In the genomic region with DNA sequence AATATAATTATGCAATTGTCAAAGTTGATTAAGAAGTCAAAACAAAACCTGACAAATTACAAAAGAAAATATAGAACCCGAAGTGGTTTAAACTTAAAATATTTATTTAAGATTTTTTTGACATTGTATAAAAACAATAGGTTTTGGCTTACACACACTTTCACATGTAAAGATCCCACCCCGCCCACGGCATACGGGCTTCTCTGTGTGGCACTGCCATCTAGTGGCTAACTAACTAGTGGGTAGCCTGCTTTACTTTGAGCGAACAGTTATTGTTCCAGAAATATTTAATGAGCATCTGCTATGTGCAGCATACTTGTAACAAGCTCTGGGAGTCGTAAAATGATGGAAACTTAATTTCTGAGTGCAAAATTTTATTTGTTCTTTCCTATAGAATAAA, we compare ENCODE assay signal across 8 mouse cellular contexts.
A peak's percentile ranks its signal among the peaks of the same experiment; 100 is the strongest.
DNase-seq lines count a peak whose midpoint lies in the region; ATAC-seq lines count a peak whose summit lies in the region.

No protein-coding gene starts in this region.

- H3K27ac ChIP-seq in kidney, embryonic 16.5 days (ENCODE audit: low read length), result no peak overlapping the region
- H3K27ac ChIP-seq in hindbrain, embryonic 13.5 days, result no peak overlapping the region
- H3K27ac ChIP-seq in neural tube, embryonic 12.5 days, result no peak overlapping the region

- no peaks in the 10 kb centered on the region for H3K9me3 ChIP-seq in kidney, embryonic 16.5 days (ENCODE audit: low read length)
- no peaks in the 10 kb centered on the region for H3K9me3 ChIP-seq in hindbrain, embryonic 13.5 days
- H3K9me3 ChIP-seq in neural tube, embryonic 12.5 days, result no peaks in the 10 kb centered on the region

- H3K4me2 ChIP-seq in kidney, embryonic 16.5 days (replicated peaks; ENCODE audit: low read depth, low read length), result no peak overlapping the region
- no peak overlapping the region for H3K4me2 ChIP-seq in hindbrain, embryonic 13.5 days
- no peak overlapping the region for H3K4me2 ChIP-seq in neural tube, embryonic 12.5 days (replicated peaks)

- no peaks in the 10 kb centered on the region for H3K4me1 ChIP-seq in kidney, embryonic 16.5 days (ENCODE audit: insufficient read depth, low read length)
- H3K4me1 ChIP-seq in hindbrain, embryonic 13.5 days (replicated peaks), result no peaks in the 10 kb centered on the region
- H3K4me1 ChIP-seq in neural tube, embryonic 12.5 days, result no peaks in the 10 kb centered on the region

- intact Hi-C loops in left cerebral cortex, postnatal 36 days (cut with DNase I), result loop anchor here (2.0 kb wide), 1 partner anchor 930 kb away; no protein-coding TSS in a partner anchor

- H3K36me3 ChIP-seq in kidney, embryonic 16.5 days (ENCODE audit: insufficient read depth, low read length), result no peaks in the 10 kb centered on the region
- H3K36me3 ChIP-seq in hindbrain, embryonic 13.5 days, result no peaks in the 10 kb centered on the region
- H3K36me3 ChIP-seq in neural tube, embryonic 12.5 days, result no peaks in the 10 kb centered on the region

- H3K4me3 ChIP-seq in kidney, embryonic 16.5 days (ENCODE audit: low read length), result no peak overlapping the region
- no peak overlapping the region for H3K4me3 ChIP-seq in hindbrain, embryonic 13.5 days
- H3K4me3 ChIP-seq in neural tube, embryonic 12.5 days, result no peak overlapping the region

- DNase-seq in kidney, adult 9 months, result peak; percentile 50
- DNase-seq in adrenal gland, postnatal 10 days, result peak; percentile 74
- DNase-seq in fibroblast of lung, adult 2 months (ENCODE audit: low read depth), result peak; percentile 26
- DNase-seq in left cerebral cortex, postnatal 36 days (ENCODE audit: low spot score in 2 of 2), result peak; percentile 33 to 50
- no peak for DNase-seq in B cell, adult 2 months

- 26% methylated on average over 6 of the region's 6 CpGs for WGBS in kidney, embryonic 16.5 days
- WGBS in hindbrain, embryonic 13.5 days, result 36% methylated on average over 6 of the region's 6 CpGs
- WGBS in neural tube, embryonic 12.5 days, result 26% methylated on average over 6 of the region's 6 CpGs

- H3K27me3 ChIP-seq in kidney, embryonic 16.5 days (ENCODE audit: insufficient read depth, low read length), result no peaks in the 10 kb centered on the region
- no peaks in the 10 kb centered on the region for H3K27me3 ChIP-seq in hindbrain, embryonic 13.5 days
- no peaks in the 10 kb centered on the region for H3K27me3 ChIP-seq in neural tube, embryonic 12.5 days (replicated peaks)

- no peak for ATAC-seq in kidney, embryonic 16.5 days (ENCODE audit: low FRiP score, low TSS enrichment)
- peak; percentile 59; the same call in 1 of the 2 replicates for ATAC-seq in hindbrain, embryonic 13.5 days (ENCODE audit: low FRiP score)
- peak; percentile 56; the same call in 1 of the 2 replicates for ATAC-seq in neural tube, embryonic 12.5 days (ENCODE audit: low FRiP score, low read depth)

- no peak overlapping the region for H3K9ac ChIP-seq in kidney, embryonic 16.5 days (replicated peaks; ENCODE audit: low read length)
- H3K9ac ChIP-seq in hindbrain, embryonic 13.5 days, result no peak overlapping the region
- no peak overlapping the region for H3K9ac ChIP-seq in neural tube, embryonic 12.5 days

Comparison
In these comparisons a context has a peak if more than half of its experiments do, and no peak if none do; other contexts are left out.
1. DNase-seq: peak in kidney, adult 9 months (single experiment), adrenal gland, postnatal 10 days (single experiment), fibroblast of lung, adult 2 months (single experiment) and left cerebral cortex, postnatal 36 days (2 of 2); none in B cell, adult 2 months (0 of 2).